Mouse (Mus musculus) ES-Bruce4 (cell line): ENCODE measurements at regions not wholly inside any gene's neighbourhood (a gene's known extent, or its start where the extent isn't known, plus 50 kb on each side); places are given as distances from the start of the nearest gene placed in this dataset.

ENCODE experiments used
- H3K27ac ChIP-seq: 2 replicates; pipeline ENCODE4 v1.5.1; 2012; ENCODE audit warnings: low read length, inconsistent platforms; ENCODE audit not compliant: insufficient read depth
- H3K27me3 ChIP-seq: 2 replicates; pipeline ENCODE4 v1.6.1; 2012; ENCODE audit warnings: mild to moderate bottlenecking, low read length, inconsistent platforms; ENCODE audit not compliant: control insufficient read depth, poor library complexity, insufficient read depth, severe bottlenecking
- H3K36me3 ChIP-seq: 2 replicates; pipeline ENCODE4 v1.6.1; 2012; ENCODE audit warnings: inconsistent platforms, mild to moderate bottlenecking, low read length, moderate library complexity; ENCODE audit not compliant: control insufficient read depth, poor library complexity, insufficient read depth, severe bottlenecking
- H3K4me1 ChIP-seq: one replicate; pipeline ENCODE4 v1.8.1; 2011; ENCODE audit warnings: low read length; ENCODE audit not compliant: control insufficient read depth, insufficient read depth
- H3K4me3 ChIP-seq: 2 replicates; pipeline ENCODE4 v1.5.1; 2011; ENCODE audit warnings: low read depth, mild to moderate bottlenecking, low read length
- H3K9ac ChIP-seq: 2 replicates; pipeline ENCODE4 v1.6.1; 2012; ENCODE audit warnings: low read depth, mild to moderate bottlenecking, inconsistent platforms; ENCODE audit not compliant: poor library complexity, severe bottlenecking
- H3K9me3 ChIP-seq: replicated peaks from 2 replicates; pipeline ENCODE4 v1.6.1; 2012; ENCODE audit warnings: mild to moderate bottlenecking, low read length, inconsistent platforms; ENCODE audit not compliant: control insufficient read depth, poor library complexity, insufficient read depth, severe bottlenecking
- CTCF ChIP-seq: IDR thresholded peaks from one replicate; pipeline ENCODE4 v1.8.1; 2011; ENCODE audit warnings: low read depth, low read length
- EP300 ChIP-seq: IDR thresholded peaks from 2 replicates; pipeline ENCODE4 v1.6.1; 2011; ENCODE audit warnings: low read depth, low read length; ENCODE audit not compliant: insufficient read depth
- POLR2A ChIP-seq: IDR thresholded peaks from one replicate; pipeline ENCODE4 v1.8.1; 2011; ENCODE audit warnings: low read length; ENCODE audit not compliant: insufficient read depth

DNA sequence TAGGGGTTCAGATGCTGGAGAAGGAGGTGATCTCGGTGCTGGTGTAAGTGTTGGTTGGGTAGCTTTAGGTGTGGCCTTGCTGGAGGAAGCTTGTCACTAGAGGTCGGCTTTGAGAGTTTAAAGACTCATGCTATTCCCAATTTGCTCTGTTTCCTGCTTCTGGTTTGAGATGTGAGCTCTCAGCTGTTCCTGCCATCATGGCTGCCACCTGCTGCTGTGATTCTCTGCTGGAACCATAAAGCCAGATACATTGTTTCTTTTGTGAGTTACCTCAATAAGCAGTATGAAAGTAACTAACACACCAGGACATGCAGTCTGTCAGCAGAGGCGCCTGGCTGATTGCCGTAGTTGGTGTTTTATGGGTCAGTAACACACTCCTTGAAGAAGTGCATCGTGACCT, 94.2 kb upstream of the Tut7 start:
- no peak overlapping the region for H3K4me3 ChIP-seq
- H3K9ac ChIP-seq: no peak overlapping the region
- no peak for TF ChIP-seq EP300
- TF ChIP-seq POLR2A: no peak
- TF ChIP-seq CTCF: no peak
- no peaks in the 10 kb centered on the region for H3K36me3 ChIP-seq
- H3K27ac ChIP-seq: no peak overlapping the region
- H3K9me3 ChIP-seq: 0 out of 2 replicates have a peak, but pooled peaks cover 4% of the 10 kb centered on the region
- H3K4me1 ChIP-seq: no peaks in the 10 kb centered on the region
- no peaks in the 10 kb centered on the region for H3K27me3 ChIP-seq

DNA sequence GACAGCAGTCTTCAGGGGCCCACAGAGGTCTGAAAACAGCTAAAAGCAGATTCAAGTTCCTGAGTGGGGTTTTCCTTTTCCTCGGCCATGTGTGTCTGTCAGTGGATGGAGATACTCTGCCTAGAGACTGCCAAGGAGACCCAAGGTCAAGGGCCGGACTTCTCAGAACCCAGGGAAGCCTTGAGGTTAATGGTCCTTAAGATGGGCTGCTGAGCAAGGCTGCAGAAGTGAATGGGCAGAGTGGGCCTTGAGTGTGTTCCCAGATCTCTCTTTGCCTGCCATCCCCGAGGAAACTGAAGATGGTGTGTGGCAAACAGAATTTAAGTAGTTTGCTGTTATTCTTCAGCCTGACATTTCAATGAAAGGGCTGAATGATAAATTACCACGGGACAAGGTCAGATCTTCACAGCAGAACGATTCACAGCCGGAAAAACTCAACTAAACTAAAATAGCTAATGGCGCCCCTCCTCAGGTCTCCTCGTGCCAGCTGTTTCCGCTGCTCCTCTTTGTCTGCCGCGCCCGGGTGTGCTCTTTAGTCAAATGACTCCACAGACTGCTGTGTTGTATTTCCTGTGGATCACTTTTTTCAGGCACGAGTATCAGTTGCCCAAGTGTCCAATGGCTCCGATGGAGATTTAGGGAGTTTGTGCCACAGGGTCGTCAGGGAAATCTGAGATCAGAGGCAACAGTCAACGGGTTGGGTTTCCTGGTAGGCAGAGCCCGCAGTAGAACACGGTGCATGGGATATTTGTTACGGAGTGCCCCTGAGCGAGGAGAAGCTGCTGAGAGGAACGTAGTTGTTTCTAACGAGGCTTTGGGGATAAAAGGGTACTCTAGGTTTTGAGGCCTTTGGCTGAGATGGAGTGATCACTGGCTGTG, 93.5 kb upstream of the Tut7 start:
- H3K27ac ChIP-seq: no peak overlapping the region

DNA sequence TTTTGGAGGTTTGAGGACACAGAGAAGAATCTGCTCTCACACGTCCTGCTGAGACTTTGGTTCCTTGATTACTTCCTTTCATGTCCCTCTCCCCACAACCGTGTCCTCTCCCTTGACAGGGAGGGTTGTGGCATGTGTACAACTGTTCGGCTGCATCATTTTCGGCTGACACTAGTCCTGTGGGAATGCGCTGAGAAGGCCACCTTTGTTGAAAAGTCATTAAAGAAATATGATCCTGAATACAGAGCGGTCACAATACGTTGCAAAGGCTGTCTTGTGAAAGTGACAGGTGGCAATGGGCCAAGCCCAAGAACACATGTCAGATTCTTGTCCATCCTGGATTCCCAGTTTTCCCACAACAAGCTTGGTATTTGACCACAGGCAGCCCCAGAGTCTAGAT, 92.8 kb upstream of the Tut7 start:
- no peak overlapping the region for H3K9ac ChIP-seq
- H3K4me1 ChIP-seq: no peaks in the 10 kb centered on the region
- no peak overlapping the region for H3K4me3 ChIP-seq
- H3K27me3 ChIP-seq: no peaks in the 10 kb centered on the region
- 0 out of 2 replicates have a peak, but pooled peaks cover 4% of the 10 kb centered on the region for H3K9me3 ChIP-seq
- H3K36me3 ChIP-seq: no peaks in the 10 kb centered on the region
- no peak overlapping the region for H3K27ac ChIP-seq
- TF ChIP-seq CTCF (no peak), POLR2A (no peak), EP300 (no peak)

More for the DNA sequence above, 93.5 kb upstream of the Tut7 start:
- no peak for TF ChIP-seq CTCF
- no peak for TF ChIP-seq EP300
- no peak for TF ChIP-seq POLR2A
- Histone ChIP-seq H3K27me3 (no peaks in the 10 kb centered on the region), H3K4me1 (no peaks in the 10 kb centered on the region), H3K36me3 (no peaks in the 10 kb centered on the region), H3K9me3 (0 out of 2 replicates have a peak, but pooled peaks cover 4% of the 10 kb centered on the region), H3K9ac (no peak overlapping the region), H3K4me3 (no peak overlapping the region)

DNA sequence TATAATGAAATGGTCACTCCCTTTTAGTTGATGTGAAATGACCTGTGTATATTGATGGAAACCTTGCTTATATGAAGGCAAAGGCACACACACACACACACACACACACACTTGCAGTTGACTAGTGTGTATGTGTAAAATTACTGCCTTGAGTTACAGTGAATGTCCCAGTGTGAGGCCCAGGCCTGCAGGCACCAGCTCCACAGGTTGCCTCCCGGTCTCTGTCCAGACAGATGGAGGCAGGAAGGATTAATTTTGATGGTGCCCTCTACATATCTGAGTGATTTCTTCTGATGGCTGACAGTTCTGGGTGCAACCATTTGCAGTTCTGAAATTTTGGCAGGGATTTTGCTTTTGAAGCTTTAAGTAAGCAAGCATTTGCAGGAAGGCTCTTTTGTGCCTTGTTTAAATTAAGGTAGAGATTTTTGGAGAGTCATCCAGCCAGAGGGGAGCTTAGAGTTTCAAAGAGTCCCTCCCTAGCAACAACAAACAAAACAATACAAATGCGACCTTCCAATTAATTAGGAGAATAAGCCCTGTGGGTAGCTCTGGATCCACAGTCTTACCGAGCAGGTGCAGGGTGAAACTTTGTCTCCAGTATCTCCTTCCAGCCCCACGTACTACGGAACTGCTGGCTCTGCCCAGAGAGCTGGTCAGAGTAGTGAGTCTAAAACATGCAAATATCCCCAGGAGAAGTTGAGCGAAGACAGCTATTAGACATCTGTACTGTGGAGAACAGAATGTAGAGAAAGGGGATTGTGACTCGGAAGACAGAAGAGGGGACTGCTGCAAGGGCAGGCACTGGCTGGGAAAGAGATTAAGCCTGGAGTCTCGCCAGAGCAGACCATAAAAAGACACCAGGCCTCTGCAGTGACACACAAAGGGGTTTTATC, 87.5 kb upstream of the Tut7 start:
- peaks cover 11% of the 10 kb centered on the region for H3K9me3 ChIP-seq
- H3K4me3 ChIP-seq: no peak overlapping the region
- H3K9ac ChIP-seq: no peak overlapping the region
- H3K27me3 ChIP-seq: no peaks in the 10 kb centered on the region
- TF ChIP-seq CTCF (no peak), POLR2A (no peak), EP300 (no peak)
- H3K27ac ChIP-seq: no peak overlapping the region
- no peaks in the 10 kb centered on the region for H3K36me3 ChIP-seq
- H3K4me1 ChIP-seq: no peaks in the 10 kb centered on the region

DNA sequence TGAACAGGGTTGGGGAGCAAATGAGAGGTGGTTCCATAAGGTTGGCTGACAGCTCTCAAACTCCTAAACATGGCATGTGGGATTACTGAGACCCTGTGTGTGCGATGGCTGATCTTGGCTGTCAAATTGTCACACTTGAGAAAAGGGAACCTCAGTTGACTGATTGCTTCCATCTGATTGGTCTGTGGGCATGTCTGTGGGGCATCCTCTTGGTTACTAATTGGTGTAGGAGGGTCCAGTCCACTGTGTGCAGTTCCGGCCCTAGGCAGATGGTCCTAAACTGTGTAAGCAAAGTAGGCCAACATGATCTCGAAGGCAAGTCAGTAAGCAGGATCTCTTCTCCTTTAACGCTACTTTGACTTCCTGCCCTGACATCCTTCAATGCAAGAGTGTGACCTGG, 86.5 kb upstream of the Tut7 start:
- Histone ChIP-seq H3K4me1 (no peaks in the 10 kb centered on the region), H3K9me3 (peaks cover 11% of the 10 kb centered on the region), H3K27ac (no peak overlapping the region), H3K36me3 (no peaks in the 10 kb centered on the region), H3K27me3 (no peaks in the 10 kb centered on the region), H3K4me3 (no peak overlapping the region), H3K9ac (no peak overlapping the region)
- TF ChIP-seq EP300 (no peak), POLR2A (no peak), CTCF (no peak)
